Mouse (Mus musculus) limb, embryonic 11.5 days (tissue): ENCODE data around the gene Nox1. TPM values are rescaled to one million over a fixed set of nuclear protein-coding genes. Genes with fewer than 3 reads are reported as not detected.
A peak's percentile ranks its signal among the peaks of the same experiment; 100 is the strongest.

Experiments
- ATAC-seq: fragments of 200-750 bp; cut with Nextera tagmentation; 2 replicates; pipeline ENCODE4 v1.8.0; 2017; ENCODE audit warnings: low read depth; ENCODE audit not compliant: insufficient number of reproducible peaks, low FRiP score, low TSS enrichment
- DNase-seq: peaks from one replicate; pipeline ENCODE4 v3.0.0-alpha.2; 2015; ENCODE audit warnings: low spot score
- H3K27ac ChIP-seq: fragments of 300-500 bp; sonication (generic); replicated peaks from 2 replicates; pipeline ENCODE4 v1.5.1; 2014; ENCODE audit warnings: low read depth, mild to moderate bottlenecking, low read length
- H3K27me3 ChIP-seq: fragments of 300-500 bp; sonication (generic); 2 replicates; pipeline ENCODE4 v1.6.1; 2014; ENCODE audit warnings: mild to moderate bottlenecking, low read length, mixed read lengths; ENCODE audit not compliant: control insufficient read depth, insufficient read depth
- H3K36me3 ChIP-seq: fragments of 300-500 bp; sonication (generic); 2 replicates; pipeline ENCODE4 v1.6.1; 2014; ENCODE audit warnings: mild to moderate bottlenecking, low read length, moderate library complexity, mixed read lengths; ENCODE audit not compliant: control insufficient read depth, insufficient read depth
- H3K4me1 ChIP-seq: fragments of 300-500 bp; sonication (generic); 2 replicates; pipeline ENCODE4 v1.6.1; 2014; ENCODE audit warnings: low read length, mixed read lengths; ENCODE audit not compliant: control insufficient read depth, insufficient read depth
- H3K4me2 ChIP-seq: fragments of 300-500 bp; sonication (generic); 2 replicates; pipeline ENCODE4 v1.6.1; 2014; ENCODE audit warnings: low read depth, mild to moderate bottlenecking, moderate library complexity; ENCODE audit not compliant: severe bottlenecking
- H3K4me3 ChIP-seq: fragments of 300-500 bp; sonication (generic); 2 replicates; pipeline ENCODE4 v1.5.1; 2014; ENCODE audit warnings: low read depth, low read length
- H3K9ac ChIP-seq: fragments of 300-500 bp; sonication (generic); 2 replicates; pipeline ENCODE4 v1.6.1; 2014; ENCODE audit warnings: mild to moderate bottlenecking, low read length
- H3K9me3 ChIP-seq: fragments of 300-500 bp; sonication (generic); 2 replicates; pipeline ENCODE4 v1.6.1; 2016; ENCODE audit warnings: low read length; ENCODE audit not compliant: control insufficient read depth
- WGBS: fragments of 180-500 bp; shearing (Covaris S2); extraction: QIAGEN DNeasy Blood & Tissue Kit; methylation state at CpG from one replicate; pipeline ENCODE4 v1.1.7; 2014; 5-methylcytosine and 5-hydroxymethylcytosine counted together
- polyA plus RNA-seq: library from polyadenylated mRNA; unstranded; fragments of >200 nt; fragmentation: Nextera tagmentation; extraction: Ambion mirVana; gene quantifications from 2 replicates; pipeline ENCODE4 v1.2.1, GENCODE M21; 2014

The Nox1 gene
- polyA plus RNA-seq, 1 experiment from 2014 or later = 0.28 TPM

DNA sequence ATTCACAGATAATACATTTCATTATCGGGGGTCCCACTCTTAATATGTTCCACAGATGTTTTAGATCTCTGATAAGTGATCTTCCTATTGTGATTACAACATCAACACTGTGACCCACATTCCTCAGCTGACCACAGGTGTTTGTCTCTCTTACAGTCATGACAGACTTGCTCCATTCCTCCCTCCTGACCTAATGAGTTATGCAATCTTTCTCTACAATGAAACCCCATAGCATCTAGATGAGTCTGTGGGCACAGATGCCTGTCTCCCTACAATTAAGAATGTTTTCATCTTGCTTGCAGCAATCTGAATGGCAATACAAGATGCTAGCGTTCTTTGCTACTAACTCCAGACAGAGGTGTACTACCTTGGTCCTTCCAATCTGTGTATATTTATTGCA, 61.3 kb downstream of the Nox1 start:
- DNase-seq (no peak), ATAC-seq (no peak)
- no peak overlapping the region for H3K4me2 ChIP-seq
- H3K27ac ChIP-seq = no peak overlapping the region
- no peak overlapping the region for H3K4me3 ChIP-seq
- H3K9me3 ChIP-seq = no peaks in the 10 kb centered on the region
- H3K9ac ChIP-seq = no peak overlapping the region
- H3K4me1 ChIP-seq = no peaks in the 10 kb centered on the region
- WGBS = 88% methylated on average over 2 of the region's 2 CpGs
- H3K36me3 ChIP-seq = no peaks in the 10 kb centered on the region
- 0 out of 2 replicates have a peak, but pooled peaks cover 2% of the 10 kb centered on the region for H3K27me3 ChIP-seq

GRCm38 (mm10) chrX:134158151-134158550, 63.6 kb downstream of the Nox1 start:
- Histone ChIP-seq H3K9me3 (no peaks in the 10 kb centered on the region), H3K4me2 (no peak overlapping the region), H3K4me1 (no peaks in the 10 kb centered on the region), H3K4me3 (no peak overlapping the region), H3K27ac (no peak overlapping the region), H3K27me3 (0 out of 2 replicates have a peak, but pooled peaks cover 2% of the 10 kb centered on the region), H3K36me3 (no peaks in the 10 kb centered on the region), H3K9ac (no peak overlapping the region)
- 39% methylated on average over 7 of the region's 7 CpGs for WGBS
- DNase-seq (no peak), ATAC-seq (no peak)

- ATAC-seq (no peak), DNase-seq (no peak)
- Histone ChIP-seq H3K27ac (no peak overlapping the region), H3K4me2 (no peak overlapping the region), H3K4me1 (no peaks in the 10 kb centered on the region), H3K4me3 (no peak overlapping the region), H3K36me3 (no peaks in the 10 kb centered on the region), H3K27me3 (0 out of 2 replicates have a peak, but pooled peaks cover 3% of the 10 kb centered on the region), H3K9me3 (no peaks in the 10 kb centered on the region), H3K9ac (no peak overlapping the region)
- 88% methylated on average over 4 of the region's 4 CpGs for WGBS
These were observed 79.8 kb downstream of the Nox1 start for GRCm38 (mm10) chrX:134141986-134142385.

DNA sequence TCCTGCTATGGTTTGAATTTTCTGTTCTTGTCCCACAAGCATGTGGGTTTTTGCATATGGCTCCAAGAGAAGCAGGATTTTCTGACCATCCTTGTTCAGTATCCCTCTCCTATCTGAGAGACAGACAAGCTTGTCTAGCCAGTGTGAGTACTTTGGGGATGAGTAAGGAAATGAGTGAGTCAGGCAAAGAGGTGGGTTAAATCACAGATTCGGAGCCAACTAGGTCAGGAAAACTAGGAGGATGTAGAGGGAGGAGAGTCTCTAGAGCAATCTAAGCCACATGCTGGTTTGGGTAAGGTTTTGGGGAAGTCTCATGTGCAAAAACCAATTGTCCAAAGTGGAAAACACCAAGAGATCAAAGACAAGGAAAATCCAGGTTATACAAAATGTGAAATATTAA, 80.2 kb downstream of the Nox1 start:
- Histone ChIP-seq H3K9ac (no peak overlapping the region), H3K4me3 (no peak overlapping the region), H3K9me3 (no peaks in the 10 kb centered on the region), H3K4me2 (no peak overlapping the region), H3K36me3 (no peaks in the 10 kb centered on the region), H3K4me1 (no peaks in the 10 kb centered on the region), H3K27ac (no peak overlapping the region), H3K27me3 (0 out of 2 replicates have a peak, but pooled peaks cover 3% of the 10 kb centered on the region)
- ATAC-seq (no peak), DNase-seq (no peak)
- 83% methylated on average over 1 of the region's 1 CpGs for WGBS

GRCm38 (mm10) chrX:134140024-134140423, 81.7 kb downstream of the Nox1 start:
- H3K27me3 ChIP-seq = 0 out of 2 replicates have a peak, but pooled peaks cover 3% of the 10 kb centered on the region
- 86% methylated on average over 6 of the region's 6 CpGs for WGBS

GRCm38 (mm10) chrX:134133821-134134220, 87.9 kb downstream of the Nox1 start:
- Histone ChIP-seq H3K4me3 (no peak overlapping the region), H3K9ac (no peak overlapping the region), H3K27ac (no peak overlapping the region), H3K27me3 (0 out of 2 replicates have a peak, but pooled peaks cover 6% of the 10 kb centered on the region), H3K4me1 (no peaks in the 10 kb centered on the region), H3K9me3 (no peaks in the 10 kb centered on the region), H3K36me3 (no peaks in the 10 kb centered on the region), H3K4me2 (no peak overlapping the region)
- WGBS = 52% methylated on average over 3 of the region's 3 CpGs
- ATAC-seq (no peak), DNase-seq (no peak)

More at GRCm38 (mm10) chrX:134140024-134140423, 81.7 kb downstream of the Nox1 start:
- Histone ChIP-seq H3K9ac (no peak overlapping the region), H3K4me1 (no peaks in the 10 kb centered on the region), H3K36me3 (no peaks in the 10 kb centered on the region), H3K4me2 (no peak overlapping the region), H3K27ac (no peak overlapping the region), H3K4me3 (no peak overlapping the region), H3K9me3 (no peaks in the 10 kb centered on the region)
- ATAC-seq (no peak), DNase-seq (no peak)

- Histone ChIP-seq H3K9me3 (no peaks in the 10 kb centered on the region), H3K4me2 (no peak overlapping the region), H3K36me3 (no peaks in the 10 kb centered on the region), H3K27ac (no peak overlapping the region), H3K4me3 (no peak overlapping the region), H3K4me1 (no peaks in the 10 kb centered on the region), H3K9ac (no peak overlapping the region), H3K27me3 (0 out of 2 replicates have a peak, but pooled peaks cover 5% of the 10 kb centered on the region)
- 33% methylated on average over 5 of the region's 5 CpGs for WGBS
- ATAC-seq = no peak
- peak; percentile 22 for DNase-seq
These were observed 89.5 kb downstream of the Nox1 start for GRCm38 (mm10) chrX:134132295-134132694.

GRCm38 (mm10) chrX:134128549-134128948, 93.2 kb downstream of the Nox1 start:
- no peak for ATAC-seq
- Histone ChIP-seq H3K27ac (no peak overlapping the region), H3K4me2 (no peak overlapping the region), H3K9me3 (no peaks in the 10 kb centered on the region), H3K9ac (no peak overlapping the region), H3K4me1 (no peaks in the 10 kb centered on the region), H3K27me3 (0 out of 2 replicates have a peak, but pooled peaks cover 5% of the 10 kb centered on the region), H3K4me3 (no peak overlapping the region), H3K36me3 (no peaks in the 10 kb centered on the region)
- WGBS = 83% methylated on average over 3 of the region's 3 CpGs
- DNase-seq = no peak

- no peak overlapping the region for H3K9ac ChIP-seq
- 76% methylated on average over 3 of the region's 3 CpGs for WGBS
- no peak overlapping the region for H3K4me2 ChIP-seq
- H3K4me1 ChIP-seq = no peaks in the 10 kb centered on the region
- no peak overlapping the region for H3K4me3 ChIP-seq
- no peaks in the 10 kb centered on the region for H3K36me3 ChIP-seq
- no peaks in the 10 kb centered on the region for H3K27me3 ChIP-seq
- no peak for DNase-seq
- no peak overlapping the region for H3K27ac ChIP-seq
- no peaks in the 10 kb centered on the region for H3K9me3 ChIP-seq
- no peak for ATAC-seq
These were observed 105.3 kb downstream of the Nox1 start for GRCm38 (mm10) chrX:134116417-134116816.
